Mouse (Mus musculus): ENCODE results near the gene Mrpl42.
A peak's percentile ranks its signal among the peaks of the same experiment; 100 is the strongest.
"Not testable (repeated sequence)": the region's sequence is repeated elsewhere in the genome, so short reads cannot be mapped to it uniquely, and the experiment has no call there.

The Mrpl42 gene

GRCm38 (mm10) chr10:95501463-95502081 lies at the start of gene Mrpl42:
Gene Mrpl42, minus strand, starts transcription at chr10:95501940.
- DNase-seq, result peak; percentile 81

DNA sequence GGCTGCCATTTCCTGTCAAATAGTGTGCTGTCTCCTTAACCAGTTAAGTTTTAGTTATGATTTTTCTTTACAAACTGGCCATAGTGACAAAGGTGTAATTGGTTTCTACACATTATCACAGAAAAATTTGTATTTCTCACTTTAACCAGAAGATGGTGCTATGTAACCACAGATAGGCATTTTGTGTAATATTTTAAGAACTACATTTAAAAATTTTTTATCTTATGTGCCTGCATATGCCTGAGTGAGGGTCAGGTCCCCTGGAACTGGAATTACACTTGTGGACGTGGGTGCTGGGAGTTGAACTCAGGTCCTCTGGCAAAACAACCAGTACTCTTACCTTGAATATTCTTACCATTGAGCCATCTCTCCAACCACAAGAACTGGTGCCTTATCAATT lies 48.8 kb upstream of the Mrpl42 start:
- DNase-seq, result no peak

- not testable (repeated sequence) for DNase-seq
Measured at GRCm38 (mm10) chr10:95549080-95549479, 47.3 kb upstream of the Mrpl42 start.

DNA sequence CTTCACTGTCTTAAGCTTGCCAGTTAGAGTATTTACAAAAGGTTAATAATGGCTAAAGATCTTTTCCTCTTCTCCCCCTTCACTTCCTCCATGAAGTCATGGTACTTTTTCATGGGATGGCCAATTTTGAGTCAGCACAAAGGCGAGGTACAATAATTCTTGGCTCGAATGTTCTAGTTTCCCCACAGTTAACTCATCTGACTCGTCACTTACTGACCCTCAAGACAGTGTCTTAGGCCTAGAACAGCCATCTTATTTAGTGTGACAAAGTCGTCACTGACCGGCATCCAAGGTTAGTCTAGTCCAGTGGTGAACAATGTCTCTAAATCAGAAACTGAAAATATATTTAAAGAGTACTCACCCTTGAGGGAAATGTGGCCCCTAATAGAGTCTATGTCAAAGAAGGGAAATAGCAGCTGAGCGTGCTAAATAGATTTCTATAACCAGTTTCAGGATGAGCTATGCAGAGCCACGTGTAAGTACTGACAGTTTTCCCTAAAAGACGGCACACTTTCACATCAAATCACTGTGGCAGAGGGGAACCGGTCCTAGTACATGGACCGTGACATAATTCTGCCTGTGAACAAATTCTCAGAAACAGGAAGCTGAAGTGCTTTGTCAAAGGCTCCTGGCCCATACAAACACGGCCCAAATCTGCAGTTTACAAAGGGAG lies 46.5 kb upstream of the Mrpl42 start:
- no peak for DNase-seq

GRCm38 (mm10) chr10:95546178-95546577 lies 44.4 kb upstream of the Mrpl42 start:
- no peak for DNase-seq

GRCm38 (mm10) chr10:95545051-95545450 lies 43.3 kb upstream of the Mrpl42 start:
- DNase-seq, result no peak

DNA sequence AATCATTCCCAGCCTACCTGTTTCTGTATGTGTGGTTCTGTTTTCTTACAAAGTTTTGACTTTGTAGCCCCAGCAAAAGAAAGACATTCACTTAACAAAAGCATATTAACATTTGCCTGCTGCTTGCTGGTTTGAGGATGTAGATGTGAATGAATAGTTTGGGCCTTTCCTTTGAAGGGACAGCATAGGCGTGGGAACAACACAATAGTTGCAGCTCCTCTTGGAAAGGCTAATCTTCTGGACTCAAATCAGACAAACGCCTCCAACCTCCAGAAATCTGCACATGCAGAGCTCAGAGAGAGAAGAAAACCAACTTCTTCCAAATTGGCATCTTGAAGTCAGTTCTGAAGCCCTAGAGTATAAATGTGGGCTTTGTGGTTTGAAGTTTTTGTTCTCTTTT lies 42.9 kb upstream of the Mrpl42 start:
- DNase-seq, result no peak

DNA sequence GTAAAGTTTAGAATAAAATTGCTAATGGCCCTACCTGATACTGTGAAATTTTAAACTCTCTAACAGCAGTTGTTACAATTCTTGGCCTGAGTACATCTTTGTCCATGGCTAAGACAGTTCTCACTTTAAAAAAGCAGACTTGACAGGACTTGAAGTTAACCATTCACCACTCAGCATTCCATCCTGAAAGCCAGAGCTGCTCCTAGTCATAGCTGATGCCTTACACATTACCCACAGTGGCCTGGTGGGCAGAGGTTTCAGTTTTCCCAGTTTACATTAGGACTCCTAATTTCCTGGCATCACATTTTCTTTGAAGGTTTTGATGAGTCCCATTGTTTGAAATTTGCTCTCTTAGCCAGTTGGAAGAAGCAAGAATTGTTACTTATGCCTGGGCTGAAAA lies 42.3 kb upstream of the Mrpl42 start:
- no peak for DNase-seq

DNA sequence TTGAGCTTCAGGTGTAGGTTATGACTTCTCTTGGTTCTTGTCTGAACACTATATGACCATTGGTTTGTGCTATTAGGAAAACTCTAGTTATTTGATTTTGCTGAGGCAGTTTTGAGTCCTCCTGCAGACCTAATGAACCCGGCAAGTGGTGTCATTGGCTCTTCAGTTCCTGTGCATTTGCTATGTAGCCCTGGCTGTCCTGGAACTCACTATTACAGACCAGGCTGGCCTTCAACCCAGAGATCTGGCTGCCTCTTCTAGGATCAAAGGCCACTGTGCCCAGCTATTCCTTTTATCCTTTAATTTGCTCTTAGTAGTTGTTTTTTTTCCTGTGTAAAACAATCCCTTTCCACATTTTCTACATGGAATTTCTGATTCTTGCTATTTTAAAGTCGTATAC lies 41.6 kb upstream of the Mrpl42 start:
- no peak for DNase-seq

DNA sequence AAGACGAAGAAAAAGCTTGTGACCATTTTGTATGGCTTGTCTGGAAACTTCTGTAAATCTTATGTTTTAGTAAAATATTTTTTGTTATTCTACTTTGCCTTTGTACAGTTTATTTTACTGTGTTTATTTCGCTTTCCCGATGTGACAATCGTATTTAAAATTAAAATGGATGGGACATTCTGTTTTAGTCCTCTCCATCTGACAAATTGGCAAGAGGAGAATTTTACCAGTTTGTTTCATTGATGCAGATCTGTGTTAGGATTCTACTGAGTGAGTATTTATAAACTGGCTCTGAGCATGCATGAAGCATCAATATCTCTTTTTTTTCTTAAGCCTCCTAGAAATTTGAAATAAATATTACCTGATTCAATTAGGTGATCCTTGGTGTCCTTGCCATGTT lies 41.2 kb upstream of the Mrpl42 start:
- DNase-seq, result no peak

DNA sequence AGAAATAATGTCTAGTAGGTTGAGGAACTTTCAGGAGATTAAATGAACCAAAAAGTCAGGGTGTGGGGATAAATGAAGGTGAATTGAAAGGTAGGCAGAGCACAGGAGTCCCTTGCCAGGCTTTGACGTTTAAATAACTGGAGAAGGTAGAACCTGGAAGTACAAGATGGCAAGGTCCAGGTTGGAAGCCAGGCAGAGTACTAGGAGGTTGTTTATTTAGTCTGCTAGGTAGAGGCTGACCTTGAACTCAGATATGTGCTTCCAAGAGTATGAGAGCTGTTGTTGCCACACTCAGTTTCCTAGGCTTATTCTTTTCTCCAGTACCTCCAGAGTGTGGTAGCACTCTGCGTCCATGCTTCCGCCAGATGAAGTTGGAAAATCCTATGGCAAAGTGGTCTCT lies 38.1 kb upstream of the Mrpl42 start:
- DNase-seq, result no peak

GRCm38 (mm10) chr10:95539260-95539659 lies 37.5 kb upstream of the Mrpl42 start:
- no peak for DNase-seq

DNA sequence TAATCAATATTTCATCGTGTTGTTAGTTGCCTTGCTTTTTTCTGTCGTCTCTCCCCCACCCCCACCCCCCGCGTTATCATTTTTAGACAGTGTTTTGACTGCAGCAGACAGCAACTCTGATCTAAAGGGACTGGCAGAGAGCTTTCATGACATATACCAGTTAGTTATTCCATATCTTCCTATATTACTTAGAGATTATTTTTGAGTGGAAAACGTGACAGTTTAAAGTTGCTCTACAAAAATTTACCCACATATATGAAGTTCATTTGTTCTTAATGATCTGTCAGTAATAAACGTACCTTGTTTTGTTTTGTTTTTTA lies 34.4 kb upstream of the Mrpl42 start:
- DNase-seq, result no peak

GRCm38 (mm10) chr10:95535399-95536221 lies 33.9 kb upstream of the Mrpl42 start:
- no peak for DNase-seq

DNA sequence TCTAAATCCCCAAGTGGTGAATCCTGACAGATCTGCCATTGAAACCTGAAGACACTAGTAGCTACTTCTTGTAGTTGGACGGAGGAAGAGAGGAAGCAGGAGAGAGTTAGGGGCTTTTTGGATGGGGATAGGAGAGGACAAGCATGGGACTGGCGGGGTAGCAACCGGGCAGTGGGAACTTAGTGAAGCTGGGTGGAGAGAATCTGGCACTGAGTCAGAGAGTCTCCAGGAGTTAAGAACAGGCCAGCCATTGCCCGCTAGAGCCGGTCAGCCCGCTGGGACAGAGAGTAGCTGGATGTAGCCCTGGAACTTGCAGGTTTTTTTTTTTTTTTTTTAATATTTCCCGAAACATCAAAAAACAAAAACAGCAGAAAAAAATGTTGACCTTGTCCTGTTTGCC lies 31.6 kb upstream of the Mrpl42 start:
- DNase-seq, result no peak

- DNase-seq, result no peak
Measured at GRCm38 (mm10) chr10:95532916-95533315, 31.2 kb upstream of the Mrpl42 start.

DNA sequence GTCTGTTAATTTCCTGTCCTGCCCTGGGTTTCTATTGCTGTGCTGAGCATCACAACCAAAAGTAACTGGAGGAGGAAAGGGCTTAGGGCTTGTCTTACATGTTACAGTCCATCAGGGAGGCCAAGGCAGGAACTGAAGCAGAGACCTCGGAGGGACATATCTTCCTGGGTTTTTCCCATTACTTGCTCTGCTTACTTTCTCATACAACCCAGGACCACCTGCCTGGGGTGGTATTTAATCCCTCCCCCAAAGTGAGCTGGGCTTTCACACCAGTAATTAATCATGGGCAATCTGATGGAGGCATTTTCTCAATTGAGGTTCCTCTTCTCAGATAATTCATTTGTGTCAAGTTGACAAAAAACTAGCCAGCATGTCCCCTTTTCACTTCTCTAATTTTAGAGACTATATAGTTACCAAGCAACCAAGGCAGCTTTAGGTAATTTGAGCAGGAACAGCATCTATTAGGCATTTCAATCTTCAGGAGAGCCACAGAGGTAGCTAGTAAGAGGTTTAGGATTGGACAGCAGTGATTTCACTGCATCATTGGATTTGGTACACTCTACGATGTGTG lies 28.9 kb upstream of the Mrpl42 start:
- DNase-seq, result no peak

- DNase-seq, result no peak
Measured at GRCm38 (mm10) chr10:95526495-95527122, 24.9 kb upstream of the Mrpl42 start.

- no peak for DNase-seq
Measured at GRCm38 (mm10) chr10:95525871-95526270, 24.1 kb upstream of the Mrpl42 start.

GRCm38 (mm10) chr10:95525037-95525675 lies 23.4 kb upstream of the Mrpl42 start:
- DNase-seq, result no peak

- no peak for DNase-seq
Measured at GRCm38 (mm10) chr10:95517656-95518055, 15.9 kb upstream of the Mrpl42 start.

DNA sequence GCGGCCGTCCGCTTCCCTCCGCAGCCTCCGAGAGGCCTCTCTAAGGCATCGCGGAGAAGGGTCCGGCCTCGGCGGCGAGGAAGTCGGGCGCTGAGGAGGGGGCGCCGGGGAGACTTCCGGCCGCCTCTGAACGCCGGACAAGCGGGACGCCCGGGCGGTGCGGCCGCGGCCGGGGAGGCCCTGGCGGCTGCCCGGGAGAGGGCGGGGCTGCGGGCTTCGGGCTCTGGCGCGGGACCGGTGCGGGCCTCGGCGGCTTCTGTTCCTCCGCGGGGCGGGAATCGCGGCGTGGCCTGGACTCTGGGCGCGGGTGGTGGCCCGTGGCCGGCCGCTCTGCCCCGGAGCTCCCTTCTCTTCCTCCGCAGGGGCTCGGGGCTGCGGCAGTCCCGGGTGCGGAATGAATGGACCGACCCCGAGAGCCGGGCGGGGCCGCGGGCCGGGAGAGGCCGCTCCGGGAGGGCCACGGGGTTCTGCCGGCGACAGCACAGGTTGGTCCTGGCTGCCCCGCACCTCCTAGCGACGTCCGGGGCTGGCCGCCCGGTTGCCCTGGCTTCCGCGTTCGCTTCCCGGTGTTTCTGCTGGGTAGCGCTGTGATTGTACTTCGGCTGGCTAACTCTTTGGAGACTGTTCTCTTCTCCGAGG lies 13.7 kb upstream of the Mrpl42 start:
- DNase-seq, result peak; percentile 66
